Mouse (Mus musculus) liver, embryonic 12.5 days (tissue): Measurements from ENCODE around the gene Kif14. TPM values are rescaled to one million over a fixed set of nuclear protein-coding genes. Genes with fewer than 3 reads are reported as not detected.

Source experiments
- ATAC-seq: fragments of 200-750 bp; cut with Nextera tagmentation; 2 replicates; pipeline ENCODE4 v1.8.0; 2017; ENCODE audit warnings: moderate number of reproducible peaks, mild to moderate bottlenecking, moderate library complexity
- H3K27ac ChIP-seq: fragments of 300-500 bp; sonication (generic); 2 replicates; pipeline ENCODE4 v1.5.1; 2016; ENCODE audit warnings: mild to moderate bottlenecking
- H3K27me3 ChIP-seq: fragments of 300-500 bp; sonication (generic); replicated peaks from 2 replicates; pipeline ENCODE4 v1.6.1; 2016; ENCODE audit warnings: mild to moderate bottlenecking, moderate library complexity
- H3K36me3 ChIP-seq: fragments of 300-500 bp; sonication (generic); 2 replicates; pipeline ENCODE4 v1.6.1; 2016; ENCODE audit warnings: mild to moderate bottlenecking, moderate library complexity
- H3K4me1 ChIP-seq: fragments of 300-500 bp; sonication (generic); 2 replicates; pipeline ENCODE4 v1.6.1; 2016
- H3K4me2 ChIP-seq: fragments of 300-500 bp; sonication (generic); 2 replicates; pipeline ENCODE4 v1.6.1; 2016; ENCODE audit warnings: mild to moderate bottlenecking, moderate library complexity
- H3K4me3 ChIP-seq: fragments of 300-500 bp; sonication (generic); 2 replicates; pipeline ENCODE4 v1.5.1; 2016; ENCODE audit warnings: mild to moderate bottlenecking, moderate library complexity
- H3K9ac ChIP-seq: fragments of 300-500 bp; sonication (generic); 2 replicates; pipeline ENCODE4 v1.6.1; 2016; ENCODE audit warnings: mild to moderate bottlenecking, moderate library complexity
- H3K9me3 ChIP-seq: fragments of 300-500 bp; sonication (generic); replicated peaks from 2 replicates; pipeline ENCODE4 v1.6.1; 2016; ENCODE audit warnings: mild to moderate bottlenecking, moderate library complexity
- WGBS: fragments of 180-500 bp; shearing (Covaris S2); methylation state at CpG from one replicate; pipeline ENCODE4 v1.1.7; 2016; ENCODE audit not compliant: insufficient replicate concordance; 5-methylcytosine and 5-hydroxymethylcytosine counted together
- polyA plus RNA-seq: library from polyadenylated mRNA; unstranded; fragments of >200 nt; fragmentation: Nextera tagmentation; extraction: Ambion mirVana; gene quantifications from 2 replicates; pipeline ENCODE4 v1.2.1, GENCODE M21; 2016

Gene Kif14
- polyA plus RNA-seq, 1 experiment from 2014 or later = 11.3 TPM

- WGBS = 19% methylated on average over 16 of the region's 16 CpGs
- H3K9ac ChIP-seq = no peak overlapping the region
- H3K9me3 ChIP-seq = no peaks in the 10 kb centered on the region
- no peak overlapping the region for H3K27ac ChIP-seq
- no peaks in the 10 kb centered on the region for H3K36me3 ChIP-seq
- 0 out of 2 replicates have a peak overlapping the region, but pooled peaks have one; percentile 8 for H3K4me3 ChIP-seq
- H3K27me3 ChIP-seq = peaks cover 12% of the 10 kb centered on the region
- no peak for ATAC-seq
- H3K4me2 ChIP-seq = peak overlapping the region; percentile 46
- H3K4me1 ChIP-seq = peaks cover 7% of the 10 kb centered on the region
Measured at GRCm38 (mm10) chr1:136577890-136578663, 111.9 kb downstream of the Kif14 start.

DNA sequence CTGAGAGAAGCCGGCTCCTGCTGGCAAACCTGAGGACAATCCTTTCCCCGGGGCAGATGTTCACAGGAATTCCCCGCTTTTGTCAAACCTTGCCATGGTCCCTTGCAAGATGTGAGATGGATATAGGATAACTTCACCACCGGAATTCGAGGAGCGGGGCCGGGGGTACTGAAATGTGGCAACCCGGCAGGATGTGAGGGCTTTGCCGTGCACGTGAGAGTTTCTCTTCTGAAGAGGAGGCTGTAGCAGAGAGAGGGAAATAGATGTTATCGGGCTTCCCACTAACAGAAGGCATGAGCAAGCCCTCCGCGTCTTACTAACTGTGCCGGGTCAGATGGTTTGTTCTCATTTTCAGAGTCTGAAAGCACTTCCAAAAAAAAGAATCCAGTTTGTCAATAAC lies 113.2 kb downstream of the Kif14 start:
- Histone ChIP-seq H3K27ac (no peak overlapping the region), H3K9ac (no peak overlapping the region), H3K9me3 (no peaks in the 10 kb centered on the region), H3K4me3 (no peak overlapping the region), H3K4me1 (peaks cover 7% of the 10 kb centered on the region), H3K27me3 (peaks cover 12% of the 10 kb centered on the region), H3K36me3 (no peaks in the 10 kb centered on the region), H3K4me2 (peak overlapping the region; percentile 27)
- 18% methylated on average over 14 of the region's 14 CpGs for WGBS
- no peak for ATAC-seq

DNA sequence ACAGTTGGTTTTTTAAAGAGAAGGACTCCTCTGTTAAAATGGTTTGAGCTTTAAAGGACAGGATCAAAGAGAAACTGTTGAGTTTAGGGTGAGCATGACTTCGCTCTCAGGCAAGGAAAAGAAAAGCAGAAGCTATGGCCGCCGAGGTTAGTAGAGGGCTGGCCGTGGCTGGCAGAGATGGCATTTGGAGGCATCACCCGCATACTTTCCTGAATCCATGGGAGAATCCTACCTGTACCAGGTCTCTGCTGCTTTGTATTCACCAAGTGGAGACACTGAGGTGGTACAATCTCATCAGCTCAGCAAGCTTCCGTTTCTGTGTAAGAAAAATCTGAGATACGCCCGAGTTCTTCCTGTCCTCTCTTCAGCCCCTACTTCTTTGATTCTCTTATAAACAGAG lies 114.1 kb downstream of the Kif14 start:
- H3K9ac ChIP-seq = no peak overlapping the region
- WGBS = 43% methylated on average over 8 of the region's 8 CpGs
- H3K27me3 ChIP-seq = peaks cover 12% of the 10 kb centered on the region
- peaks cover 7% of the 10 kb centered on the region for H3K4me1 ChIP-seq
- ATAC-seq = no peak
- no peaks in the 10 kb centered on the region for H3K36me3 ChIP-seq
- no peak overlapping the region for H3K27ac ChIP-seq
- no peaks in the 10 kb centered on the region for H3K9me3 ChIP-seq
- no peak overlapping the region for H3K4me2 ChIP-seq
- no peak overlapping the region for H3K4me3 ChIP-seq

Other genes starting within 250 kb of the Kif14 start
- gene Inava, start 232.1 kb upstream of the Kif14 start, polyA plus RNA-seq = 0.67 and 1.0 TPM in 2 replicates
- gene Gpr25, start 205.5 kb upstream of the Kif14 start, polyA plus RNA-seq = not detected in 2 replicates
- 10.9 and 11.1 TPM in 2 replicates for gene Camsap2, start 120.2 kb upstream of the Kif14 start, polyA plus RNA-seq
- gene Ddx59, start 51.1 kb upstream of the Kif14 start, polyA plus RNA-seq = 7.8 and 8.3 TPM in 2 replicates
- gene Zfp281, start 158.6 kb downstream of the Kif14 start, polyA plus RNA-seq = 11.9 and 12.3 TPM in 2 replicates